Mouse (Mus musculus): ENCODE data around the gene Syngr1. TPM values are rescaled to one million over a fixed set of nuclear protein-coding genes. Genes with fewer than 3 reads are reported as not detected.
A peak's percentile ranks its signal among the peaks of the same experiment; 100 is the strongest.

Syngr1 gene
- polyA plus RNA-seq, 1 experiment from 2014 or later = 21.5 TPM

GRCm38 (mm10) chr15:80127191-80127590 is 36.1 kb downstream of the Syngr1 start:
- H3K27me3 ChIP-seq = no peaks in the 10 kb centered on the region
- no peak for ATAC-seq
- no peak overlapping the region for H3K27ac ChIP-seq
- no peak overlapping the region for H3K9ac ChIP-seq
- no peaks in the 10 kb centered on the region for H3K4me1 ChIP-seq
- no peaks in the 10 kb centered on the region for H3K9me3 ChIP-seq (replicated peaks)
- 67% methylated on average over 1 of the region's 1 CpGs for WGBS
- no peaks in the 10 kb centered on the region for H3K36me3 ChIP-seq (ENCODE audit: poor library complexity, severe bottlenecking)
- H3K4me3 ChIP-seq = no peak overlapping the region
- H3K4me2 ChIP-seq = no peak overlapping the region

- no peak overlapping the region for H3K4me3 ChIP-seq
- no peak overlapping the region for H3K27ac ChIP-seq
- no peak overlapping the region for H3K4me2 ChIP-seq
- 92% methylated on average over 6 of the region's 6 CpGs for WGBS
- peaks cover 18% of the 10 kb centered on the region for H3K4me1 ChIP-seq
- no peak for ATAC-seq
- H3K9ac ChIP-seq = no peak overlapping the region
- no peaks in the 10 kb centered on the region for H3K27me3 ChIP-seq
- no peaks in the 10 kb centered on the region for H3K36me3 ChIP-seq (ENCODE audit: poor library complexity, severe bottlenecking)
- no peaks in the 10 kb centered on the region for H3K9me3 ChIP-seq (replicated peaks)
Measured at GRCm38 (mm10) chr15:80129982-80130381, 38.8 kb downstream of the Syngr1 start.

- WGBS = 88% methylated on average over 5 of the region's 5 CpGs
- no peak overlapping the region for H3K4me3 ChIP-seq
- ATAC-seq = no peak
- no peak overlapping the region for H3K9ac ChIP-seq
- no peak overlapping the region for H3K4me2 ChIP-seq
- H3K36me3 ChIP-seq (ENCODE audit: poor library complexity, severe bottlenecking) = no peaks in the 10 kb centered on the region
- peaks cover 20% of the 10 kb centered on the region for H3K4me1 ChIP-seq
- no peak overlapping the region for H3K27ac ChIP-seq
- no peaks in the 10 kb centered on the region for H3K27me3 ChIP-seq
- H3K9me3 ChIP-seq (replicated peaks) = no peaks in the 10 kb centered on the region
Measured at GRCm38 (mm10) chr15:80130689-80131088, 39.6 kb downstream of the Syngr1 start.

GRCm38 (mm10) chr15:80131421-80131820 is 40.3 kb downstream of the Syngr1 start:
- 78% methylated on average over 6 of the region's 6 CpGs for WGBS
- no peak overlapping the region for H3K9ac ChIP-seq
- no peaks in the 10 kb centered on the region for H3K27me3 ChIP-seq
- no peak overlapping the region for H3K4me3 ChIP-seq
- peaks cover 20% of the 10 kb centered on the region for H3K4me1 ChIP-seq
- ATAC-seq = no peak
- no peak overlapping the region for H3K4me2 ChIP-seq
- H3K36me3 ChIP-seq (ENCODE audit: poor library complexity, severe bottlenecking) = peaks cover 5% of the 10 kb centered on the region
- H3K9me3 ChIP-seq (replicated peaks) = no peaks in the 10 kb centered on the region
- H3K27ac ChIP-seq = no peak overlapping the region

GRCm38 (mm10) chr15:80132452-80132851 is 41.3 kb downstream of the Syngr1 start:
- peak overlapping the region; percentile 77 for H3K4me3 ChIP-seq
- H3K9me3 ChIP-seq (replicated peaks) = no peaks in the 10 kb centered on the region
- H3K9ac ChIP-seq = no peak overlapping the region
- ATAC-seq = peak; percentile 1; the same call in 1 of the 2 replicates
- 86% methylated on average over 9 of the region's 9 CpGs for WGBS
- peaks cover 14% of the 10 kb centered on the region for H3K36me3 ChIP-seq (ENCODE audit: poor library complexity, severe bottlenecking)
- no peaks in the 10 kb centered on the region for H3K27me3 ChIP-seq
- H3K4me2 ChIP-seq = peak overlapping the region; percentile 93
- peaks cover 22% of the 10 kb centered on the region for H3K4me1 ChIP-seq
- H3K27ac ChIP-seq = peak overlapping the region; percentile 97; the same call in 1 of the 2 replicates

GRCm38 (mm10) chr15:80132993-80133586 is 42.0 kb downstream of the Syngr1 start, which contains the start of gene Tab1:
Gene Tab1 (plus strand): TSS chr15:80133127.
- WGBS = under 1% methylated on average over 58 of the region's 59 CpGs
- H3K9ac ChIP-seq = peak within 1 kb of the TSS; percentile 87
- H3K27me3 ChIP-seq = no peaks in the 10 kb centered on the region
- peak; percentile 96 for ATAC-seq
- H3K4me1 ChIP-seq = peaks cover 24% of the 10 kb centered on the region
- H3K9me3 ChIP-seq (replicated peaks) = no peaks in the 10 kb centered on the region
- peak within 1 kb of the TSS; percentile 93 for H3K4me2 ChIP-seq
- H3K27ac ChIP-seq = peak within 1 kb of the TSS; percentile 97
- H3K4me3 ChIP-seq = peak within 1 kb of the TSS; percentile 77
- peaks cover 14% of the 10 kb centered on the region for H3K36me3 ChIP-seq (ENCODE audit: poor library complexity, severe bottlenecking)

- WGBS = 13% methylated on average over 14 of the region's 14 CpGs
Measured at GRCm38 (mm10) chr15:80133682-80134449, 42.7 kb downstream of the Syngr1 start.

GRCm38 (mm10) chr15:80134450-80134847 is 43.3 kb downstream of the Syngr1 start:
- Histone ChIP-seq H3K36me3 (ENCODE audit: poor library complexity, severe bottlenecking) (peaks cover 14% of the 10 kb centered on the region), H3K4me2 (peak overlapping the region; percentile 93), H3K27ac (no peak overlapping the region), H3K4me1 (peaks cover 24% of the 10 kb centered on the region), H3K9ac (peak overlapping the region; percentile 87), H3K4me3 (peak overlapping the region; percentile 77), H3K27me3 (no peaks in the 10 kb centered on the region), H3K9me3 (replicated peaks) (no peaks in the 10 kb centered on the region)
- WGBS = 68% methylated on average over 9 of the region's 9 CpGs
- ATAC-seq = no peak

More at GRCm38 (mm10) chr15:80133682-80134449, 42.7 kb downstream of the Syngr1 start:
- peak overlapping the region; percentile 77 for H3K4me3 ChIP-seq
- peaks cover 24% of the 10 kb centered on the region for H3K4me1 ChIP-seq
- H3K36me3 ChIP-seq (ENCODE audit: poor library complexity, severe bottlenecking) = peaks cover 14% of the 10 kb centered on the region
- peak overlapping the region; percentile 93 for H3K4me2 ChIP-seq
- H3K9me3 ChIP-seq (replicated peaks) = no peaks in the 10 kb centered on the region
- no peaks in the 10 kb centered on the region for H3K27me3 ChIP-seq
- H3K27ac ChIP-seq = peak overlapping the region; percentile 97
- ATAC-seq = peak; percentile 13; the same call in 1 of the 2 replicates
- H3K9ac ChIP-seq = peak overlapping the region; percentile 87

- 95% methylated on average over 2 of the region's 2 CpGs for WGBS
- H3K4me3 ChIP-seq = no peak overlapping the region
Measured at GRCm38 (mm10) chr15:80135499-80135898, 44.4 kb downstream of the Syngr1 start.

GRCm38 (mm10) chr15:80136645-80137044 is 45.5 kb downstream of the Syngr1 start:
- WGBS = 94% methylated on average over 3 of the region's 3 CpGs
- ATAC-seq = no peak

More at GRCm38 (mm10) chr15:80135499-80135898, 44.4 kb downstream of the Syngr1 start:
- Histone ChIP-seq H3K9me3 (replicated peaks) (no peaks in the 10 kb centered on the region), H3K9ac (no peak overlapping the region), H3K36me3 (ENCODE audit: poor library complexity, severe bottlenecking) (peaks cover 18% of the 10 kb centered on the region), H3K27me3 (no peaks in the 10 kb centered on the region), H3K27ac (no peak overlapping the region), H3K4me2 (no peak overlapping the region), H3K4me1 (peaks cover 24% of the 10 kb centered on the region)
- no peak for ATAC-seq

GRCm38 (mm10) chr15:80137945-80138791 is 47.0 kb downstream of the Syngr1 start:
- WGBS = 79% methylated on average over 17 of the region's 17 CpGs
- Histone ChIP-seq H3K27ac (no peak overlapping the region), H3K9ac (no peak overlapping the region)

More at GRCm38 (mm10) chr15:80136645-80137044, 45.5 kb downstream of the Syngr1 start:
- Histone ChIP-seq H3K27me3 (no peaks in the 10 kb centered on the region), H3K27ac (no peak overlapping the region), H3K4me3 (no peak overlapping the region), H3K9ac (no peak overlapping the region), H3K36me3 (ENCODE audit: poor library complexity, severe bottlenecking) (peaks cover 28% of the 10 kb centered on the region), H3K4me1 (peaks cover 24% of the 10 kb centered on the region), H3K4me2 (no peak overlapping the region), H3K9me3 (replicated peaks) (no peaks in the 10 kb centered on the region)

More at GRCm38 (mm10) chr15:80137945-80138791, 47.0 kb downstream of the Syngr1 start:
- Histone ChIP-seq H3K4me2 (no peak overlapping the region), H3K4me1 (peaks cover 20% of the 10 kb centered on the region), H3K27me3 (no peaks in the 10 kb centered on the region), H3K9me3 (replicated peaks) (no peaks in the 10 kb centered on the region), H3K4me3 (no peak overlapping the region), H3K36me3 (ENCODE audit: poor library complexity, severe bottlenecking) (peaks cover 39% of the 10 kb centered on the region)
- ATAC-seq = no peak
